Mouse (Mus musculus) heart, adult 2 months (tissue): ENCODE data around the gene Gucy1b1.

ENCODE experiments used
- CTCF ChIP-seq: fragments of 200-600 bp; IDR thresholded peaks from 2 replicates; pipeline ENCODE4 v1.8.1; 2022; ENCODE audit warnings: antibody characterized with exemption, mild to moderate bottlenecking, moderate library complexity
- POLR2A ChIP-seq: fragments of 200-500 bp; IDR thresholded peaks from 2 replicates; pipeline ENCODE4 v1.6.1; 2011; ENCODE audit warnings: mild to moderate bottlenecking, low read depth, low read length, control low read depth; ENCODE audit not compliant: insufficient read depth

- TF ChIP-seq CTCF: no peak
- TF ChIP-seq POLR2A: no peak
Observed at GRCm38 (mm10) chr3:81990531-81990930, 84.0 kb downstream of the Gucy1b1 start.
